Mouse (Mus musculus) kidney, adult 8-10 months (tissue): Measurements from ENCODE around the gene Pdzk1.

ENCODE experiments used
- DNase-seq, 2 experiments: peaks; one replicate each; pipeline ENCODE4 v3.0.0; 2022

The Pdzk1 gene

DNA sequence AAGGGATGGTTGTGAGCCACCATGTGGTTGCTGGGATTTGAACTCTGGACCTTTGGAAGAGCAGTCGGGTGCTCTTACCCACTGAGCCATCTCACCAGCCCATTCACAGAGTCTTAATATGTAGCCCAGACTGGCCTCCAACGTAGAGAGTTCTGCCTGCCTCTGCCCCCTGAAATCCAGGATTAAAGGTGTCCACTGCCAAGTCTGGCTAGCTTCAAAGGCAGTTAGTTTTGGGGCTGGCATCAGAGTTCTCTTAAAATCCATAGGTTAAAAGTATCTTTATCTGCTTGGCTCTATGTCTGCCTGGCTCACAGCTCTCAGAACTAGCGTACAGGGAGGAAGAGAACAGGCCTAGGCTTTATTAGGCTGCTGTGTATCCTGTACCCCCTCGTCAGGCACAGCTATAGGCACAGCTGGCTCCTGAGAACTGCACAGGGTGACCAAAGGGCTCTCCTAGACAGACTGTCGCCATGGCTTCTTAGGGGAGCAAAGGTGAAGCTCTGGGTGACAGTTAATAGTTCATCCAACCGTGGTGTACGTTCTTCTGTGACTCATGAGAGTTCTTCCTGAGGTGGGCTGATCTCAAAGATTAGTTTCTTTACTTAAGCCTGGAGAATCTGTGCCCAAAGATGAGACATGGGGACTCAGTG lies 10.0 kb downstream of the Pdzk1 start:
- peak; percentile 65 to 76 for DNase-seq

DNA sequence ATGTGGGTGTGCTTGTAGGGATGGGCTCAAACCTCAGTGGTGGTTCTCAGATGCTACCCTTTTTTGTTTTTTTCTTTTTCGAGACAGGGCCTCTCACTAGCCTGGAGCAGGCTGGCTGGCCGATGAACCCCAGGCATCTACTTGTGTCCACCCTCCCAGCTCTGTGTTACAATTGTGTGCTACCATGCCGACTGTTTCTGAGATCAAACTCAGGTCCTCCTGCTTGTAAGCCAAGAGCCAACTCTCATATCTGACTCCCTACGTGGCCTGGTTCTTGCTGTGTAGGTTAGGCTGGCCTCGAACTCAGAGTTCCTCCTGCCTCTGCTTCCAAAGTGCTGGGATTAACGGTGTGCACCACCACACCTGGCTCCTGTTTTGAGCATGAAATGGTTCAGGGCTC lies 16.1 kb downstream of the Pdzk1 start:
- DNase-seq = no peak

DNA sequence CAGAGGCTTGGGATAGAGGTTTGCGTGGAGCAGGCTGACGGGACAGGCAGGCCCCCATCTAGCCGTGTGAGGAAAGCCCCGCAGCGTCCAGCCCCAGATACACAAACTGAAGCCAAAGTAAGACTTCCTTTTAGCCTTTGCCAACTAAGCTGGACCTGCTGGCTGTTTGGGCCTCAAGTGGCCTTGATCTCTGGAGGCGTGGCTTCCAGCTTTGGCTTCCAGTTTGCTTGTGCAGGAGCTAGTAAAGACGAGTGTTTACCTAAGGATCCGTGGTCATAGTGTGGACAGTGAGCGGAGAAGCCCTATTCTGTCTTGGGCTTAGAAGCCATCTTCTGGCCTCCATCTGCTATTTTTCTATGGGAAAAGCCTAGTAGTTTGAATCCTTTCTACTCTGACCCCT lies 16.7 kb downstream of the Pdzk1 start:
- no peak for DNase-seq

- DNase-seq = no peak
Measured at GRCm38 (mm10) chr3:96846985-96847384, 17.9 kb downstream of the Pdzk1 start.

DNA sequence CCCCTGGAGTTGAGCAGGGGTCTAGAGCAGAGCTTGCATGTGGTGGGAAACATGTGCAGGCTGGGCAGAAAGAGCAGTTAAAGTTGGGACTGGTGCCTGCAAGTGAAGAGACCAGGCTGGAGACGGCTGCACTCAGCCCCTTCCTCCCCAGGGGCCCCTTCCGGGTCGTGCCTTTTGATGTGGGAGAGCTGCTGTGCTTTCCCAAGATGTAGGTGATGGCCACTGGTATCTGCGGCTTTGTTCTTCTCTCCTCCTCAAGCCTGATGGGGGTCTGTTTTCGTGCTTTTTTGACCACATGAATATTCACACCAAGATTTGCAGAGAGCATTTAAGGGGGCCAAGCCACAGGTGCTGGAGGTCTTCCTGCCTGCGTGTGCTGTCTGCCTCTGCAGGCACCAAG lies 18.6 kb downstream of the Pdzk1 start:
- DNase-seq = no peak

DNA sequence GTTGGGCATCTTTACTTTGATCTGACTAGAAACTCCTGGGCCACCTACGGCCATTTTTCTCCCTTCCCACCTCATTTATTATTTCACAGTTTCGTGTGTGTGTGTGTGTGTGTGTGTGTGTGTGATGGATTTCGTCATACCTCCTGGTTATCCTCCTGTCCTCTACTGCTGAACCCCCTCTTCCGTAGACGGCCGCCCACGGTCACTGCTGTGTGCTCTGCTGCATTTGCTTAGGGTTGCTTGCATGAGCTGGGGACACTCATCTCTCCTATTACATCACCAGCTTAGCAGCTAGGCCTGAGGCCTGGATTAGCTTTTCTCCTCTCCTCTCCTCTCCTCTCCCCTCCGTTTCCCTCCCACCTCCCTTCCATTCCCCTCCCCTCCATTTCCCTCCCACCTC lies 19.4 kb downstream of the Pdzk1 start:
- DNase-seq = no peak

DNA sequence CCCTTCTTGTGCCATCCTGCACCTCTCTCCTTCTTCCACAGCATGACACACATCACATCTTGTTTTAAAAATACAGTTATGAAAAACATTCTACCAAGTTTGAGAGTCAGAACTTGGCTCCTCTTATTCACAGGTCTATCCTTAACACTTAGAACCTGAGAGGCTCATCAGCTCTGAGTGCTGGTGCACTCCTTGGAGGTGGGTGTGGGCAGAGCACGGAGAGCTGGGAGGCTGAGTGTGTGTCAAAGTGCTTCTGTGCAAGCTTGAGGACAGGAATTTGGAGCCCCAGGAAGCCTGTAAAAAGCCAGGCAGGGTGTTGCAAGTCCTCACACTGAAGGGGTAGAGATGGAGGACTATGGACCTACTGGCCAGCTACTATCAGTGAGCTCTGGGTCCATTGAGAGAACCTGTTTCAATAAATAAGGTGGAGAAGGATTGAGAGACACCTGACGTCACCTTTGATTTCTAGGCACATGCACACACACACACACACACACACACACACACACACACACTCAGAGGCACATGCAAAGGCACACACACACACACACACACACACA lies 20.2 kb downstream of the Pdzk1 start:
- DNase-seq = no peak

DNA sequence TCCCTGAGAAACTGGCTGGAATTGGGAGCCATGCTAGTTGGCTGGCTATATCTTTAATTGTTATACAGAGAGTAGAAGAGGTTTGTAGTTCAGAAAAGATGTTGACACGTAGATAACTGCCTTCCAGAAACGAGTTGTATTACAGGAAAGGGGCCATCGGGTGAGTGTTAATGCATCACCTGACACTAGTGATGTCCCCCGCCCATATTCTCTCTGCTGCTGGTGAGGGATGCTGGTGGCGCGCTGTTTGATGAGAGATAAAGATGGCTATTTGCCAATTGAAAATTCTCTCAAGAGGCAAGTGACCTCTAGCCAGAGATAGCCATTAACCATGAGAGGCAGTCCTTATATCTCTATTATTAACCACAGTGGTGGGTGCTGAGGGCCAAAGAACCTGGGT lies 23.5 kb downstream of the Pdzk1 start:
- DNase-seq = no peak

DNA sequence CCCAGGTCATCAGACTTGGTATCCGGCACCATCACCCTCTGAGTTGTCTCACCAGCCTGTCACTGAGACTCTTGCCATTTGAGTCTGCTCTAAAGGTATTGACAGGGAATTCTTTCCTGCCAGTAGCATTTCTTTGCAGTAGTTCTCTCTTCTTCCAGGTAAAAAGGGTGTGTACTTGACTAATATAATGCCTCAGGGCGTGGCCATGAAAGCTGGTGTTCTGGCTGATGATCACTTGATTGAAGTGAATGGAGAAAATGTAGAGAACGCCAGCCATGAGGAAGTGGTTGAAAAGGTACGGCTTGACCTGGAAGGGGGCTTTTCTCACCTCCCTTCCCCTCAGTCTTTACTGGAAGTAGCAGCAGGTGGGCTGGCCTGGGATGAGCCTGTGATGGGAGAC lies 25.3 kb downstream of the Pdzk1 start:
- no peak for DNase-seq

GRCm38 (mm10) chr3:96855833-96856232 lies 26.7 kb downstream of the Pdzk1 start:
- no peak for DNase-seq

- DNase-seq = no peak
Measured at GRCm38 (mm10) chr3:96860498-96860897, 31.4 kb downstream of the Pdzk1 start.

DNA sequence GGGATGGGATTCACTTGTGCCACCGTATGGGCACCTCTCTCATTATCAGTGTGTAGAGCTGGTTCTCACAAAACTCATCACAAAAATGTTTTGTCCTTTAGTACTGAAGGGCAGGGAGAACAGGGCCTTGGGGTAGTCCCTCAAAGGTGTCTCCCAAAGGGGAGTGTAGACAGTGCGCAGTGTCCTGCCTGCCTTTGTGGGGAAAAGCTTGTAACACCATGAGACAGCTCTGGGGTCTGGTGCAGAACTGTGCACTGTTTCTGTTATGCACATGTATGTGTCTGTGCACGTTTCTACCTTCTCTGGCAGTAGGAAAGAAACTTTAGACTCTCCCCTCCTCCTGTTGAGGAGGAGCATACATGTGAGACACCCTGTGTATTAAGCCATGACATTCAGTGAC lies 38.8 kb downstream of the Pdzk1 start:
- DNase-seq = no peak

- no peak for DNase-seq
Measured at GRCm38 (mm10) chr3:96868566-96868965, 39.5 kb downstream of the Pdzk1 start.

DNA sequence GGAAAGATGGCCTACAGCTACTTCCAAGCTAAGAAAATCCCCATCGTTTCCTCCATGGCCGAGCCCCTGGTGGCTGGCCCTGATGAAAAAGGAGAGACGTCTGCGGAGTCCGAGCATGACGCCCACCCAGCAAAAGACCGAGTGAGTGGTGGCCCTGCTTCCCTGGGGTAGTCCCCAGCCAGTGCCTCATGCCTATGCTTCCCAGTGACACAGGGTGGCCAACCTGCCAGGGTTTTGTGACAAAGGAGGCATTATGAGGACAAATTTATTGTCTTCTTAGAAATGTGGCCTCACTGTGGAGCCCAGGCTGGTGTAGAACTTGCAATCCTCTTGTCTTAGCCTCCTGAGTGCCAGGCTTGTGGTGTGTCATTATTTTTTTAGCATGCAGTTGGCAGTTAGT lies 40.0 kb downstream of the Pdzk1 start:
- DNase-seq = no peak

GRCm38 (mm10) chr3:96870270-96870669 lies 41.2 kb downstream of the Pdzk1 start:
- DNase-seq = no peak

DNA sequence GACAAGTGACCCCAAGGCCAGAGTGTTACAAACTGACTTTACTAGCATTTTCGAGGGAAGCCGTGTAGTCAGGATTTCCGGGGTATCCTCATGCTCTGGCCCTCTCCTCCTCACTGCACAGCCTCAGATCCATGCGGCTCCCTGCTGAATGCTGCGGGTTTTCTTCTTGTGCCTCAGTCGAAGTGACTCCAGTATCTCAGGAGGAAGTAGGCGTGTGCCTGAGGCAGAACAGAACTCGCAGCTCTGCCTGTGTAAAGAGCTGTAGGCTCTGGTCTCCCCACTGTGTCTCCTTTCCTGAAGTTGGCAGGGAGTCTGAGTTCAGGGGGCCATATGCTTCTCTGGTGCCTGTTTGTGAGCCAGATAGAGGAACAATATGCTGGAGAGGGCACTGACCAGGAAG lies 42.0 kb downstream of the Pdzk1 start:
- DNase-seq = no peak

DNA sequence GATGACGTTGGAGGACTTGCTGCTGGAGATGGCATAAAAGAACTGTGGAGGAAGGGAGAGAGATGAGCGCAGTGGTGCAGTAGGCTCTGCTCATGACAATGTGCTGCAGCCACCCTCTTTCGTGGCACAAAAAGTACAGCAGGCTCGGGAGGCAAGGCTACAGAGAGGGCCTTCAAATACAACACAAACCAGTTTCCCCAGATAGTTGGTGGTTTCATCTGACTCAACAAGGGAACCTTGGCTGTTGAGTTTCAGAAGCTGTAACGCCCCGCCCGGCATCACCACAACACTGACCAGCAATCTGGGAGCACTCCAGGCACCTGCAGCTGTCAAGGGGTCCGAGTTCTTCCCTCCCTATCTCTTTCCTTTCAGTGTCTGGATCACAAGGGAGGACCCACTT lies 43.4 kb downstream of the Pdzk1 start:
- no peak for DNase-seq

DNA sequence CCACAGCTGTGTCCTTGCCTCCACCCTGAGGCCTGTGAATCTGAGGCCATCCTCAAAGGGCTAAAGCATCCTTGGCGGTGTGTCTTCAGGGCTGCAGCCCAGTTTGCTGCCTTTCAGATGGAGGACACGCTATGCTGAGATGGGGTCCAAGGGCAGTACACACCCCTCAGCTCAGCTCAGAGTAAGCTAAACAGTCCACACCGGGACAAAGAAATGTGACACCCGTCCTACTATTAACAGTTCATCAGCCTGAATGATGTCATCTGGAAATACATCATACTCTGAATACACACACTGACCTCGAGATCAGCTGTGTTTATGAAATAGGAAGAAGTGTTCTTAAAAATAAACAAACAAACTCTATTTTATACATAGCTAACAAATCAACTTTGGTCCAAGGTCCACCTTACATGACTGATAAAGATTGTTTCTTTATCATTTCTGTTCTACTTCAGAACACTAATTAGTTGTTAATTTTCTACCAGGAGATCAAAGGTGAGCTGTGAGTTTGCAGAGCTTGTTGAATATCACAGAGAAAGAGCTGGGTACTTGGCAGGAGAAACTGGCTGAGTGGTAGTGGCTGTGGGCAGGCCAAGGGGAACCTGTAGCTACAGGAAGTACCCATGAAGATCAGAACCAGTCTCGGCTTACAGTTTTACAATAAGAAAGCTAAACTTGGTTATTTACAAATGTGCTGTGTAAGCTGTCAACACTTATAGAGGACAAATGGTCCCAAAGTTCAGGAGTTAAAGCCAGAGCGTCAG lies 45.9 kb downstream of the Pdzk1 start:
- peak; percentile 49 to 68 for DNase-seq

GRCm38 (mm10) chr3:96879536-96879935 lies 50.5 kb downstream of the Pdzk1 start:
- DNase-seq = peak in 1 of 2 experiments; percentile 32

DNA sequence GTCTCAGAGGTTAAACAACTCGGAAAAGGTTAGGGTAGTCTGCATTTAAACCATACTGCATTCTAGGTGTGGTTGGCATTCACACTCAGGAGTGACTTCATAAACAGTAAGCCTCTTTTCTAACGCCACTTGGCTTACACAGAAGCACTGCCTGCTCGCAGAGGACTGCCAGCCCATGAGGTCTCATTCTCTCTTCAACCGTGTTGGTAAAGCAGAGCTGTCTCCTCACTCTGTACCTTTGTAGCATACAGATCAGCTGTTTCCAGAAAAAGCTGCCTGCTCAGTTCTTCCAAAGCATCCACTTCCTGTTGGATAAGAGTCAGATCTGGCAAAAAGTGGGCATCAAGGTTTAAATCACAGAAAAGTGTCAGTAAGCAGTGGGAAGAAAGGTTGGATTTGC lies 51.3 kb downstream of the Pdzk1 start:
- DNase-seq = no peak

DNA sequence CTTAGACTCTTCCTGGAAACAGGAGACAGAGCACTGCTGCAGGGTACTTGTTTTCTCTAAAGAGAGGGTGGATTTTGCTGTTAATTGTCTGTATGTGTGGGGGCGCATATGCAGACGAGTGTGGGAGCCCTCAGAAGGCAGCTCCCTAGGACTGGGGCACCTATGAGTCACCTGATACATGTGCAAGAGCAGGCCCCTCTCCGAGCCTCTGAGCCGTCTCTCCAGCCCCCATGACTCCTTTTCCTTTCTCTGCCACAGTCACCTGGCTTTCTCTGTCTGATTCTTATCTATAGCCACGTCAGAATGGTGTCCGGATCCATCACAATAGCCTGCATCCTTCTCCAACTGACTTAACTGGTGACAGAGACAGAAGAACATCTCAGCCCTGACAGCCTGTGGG lies 52.5 kb downstream of the Pdzk1 start:
- no peak for DNase-seq

GRCm38 (mm10) chr3:96882061-96882849 lies 53.2 kb downstream of the Pdzk1 start:
- no peak for DNase-seq

- no peak for DNase-seq
Measured at GRCm38 (mm10) chr3:96883690-96884089, 54.6 kb downstream of the Pdzk1 start.
